Mouse (Mus musculus) hindbrain, postnatal 0 days (tissue): ENCODE measurements around the gene Etv1. TPM values are rescaled to one million over a fixed set of nuclear protein-coding genes. Genes with fewer than 3 reads are reported as not detected.

Source experiments
- ATAC-seq: fragments of 200-750 bp; cut with Nextera tagmentation; 2 replicates; pipeline ENCODE4 v1.8.0; 2017; ENCODE audit warnings: mild to moderate bottlenecking, moderate TSS enrichment, moderate library complexity
- DNase-seq: peaks from one replicate; pipeline ENCODE4 v3.0.0-alpha.2; 2015; ENCODE audit warnings: low spot score
- H3K27ac ChIP-seq: fragments of 300-500 bp; sonication (generic); 2 replicates; pipeline ENCODE4 v1.5.1; 2014; ENCODE audit warnings: mild to moderate bottlenecking
- H3K27me3 ChIP-seq: fragments of 300-500 bp; sonication (generic); 2 replicates; pipeline ENCODE4 v1.6.1; 2014; ENCODE audit warnings: low read length, mixed read lengths; ENCODE audit not compliant: insufficient read depth
- H3K36me3 ChIP-seq: fragments of 300-500 bp; sonication (generic); 2 replicates; pipeline ENCODE4 v1.6.1; 2014; ENCODE audit warnings: low read length, mixed read lengths; ENCODE audit not compliant: insufficient read depth
- H3K4me1 ChIP-seq: fragments of 300-500 bp; sonication (generic); 2 replicates; pipeline ENCODE4 v1.6.1; 2014; ENCODE audit warnings: antibody characterized with exemption, low read length, mixed read lengths; ENCODE audit not compliant: insufficient read depth
- H3K4me2 ChIP-seq: fragments of 300-500 bp; sonication (generic); 2 replicates; pipeline ENCODE4 v1.6.1; 2014; ENCODE audit warnings: low read depth, mild to moderate bottlenecking, low read length, moderate library complexity, mixed read lengths
- H3K4me3 ChIP-seq: fragments of 300-500 bp; sonication (generic); 2 replicates; pipeline ENCODE4 v1.5.1; 2014; ENCODE audit warnings: low read length
- H3K9ac ChIP-seq: fragments of 300-500 bp; sonication (generic); replicated peaks from 2 replicates; pipeline ENCODE4 v1.6.1; 2014; ENCODE audit warnings: mild to moderate bottlenecking, low read length, moderate library complexity, mixed read lengths
- H3K9me3 ChIP-seq: fragments of 300-500 bp; sonication (generic); 2 replicates; pipeline ENCODE4 v1.6.1; 2016; ENCODE audit warnings: low read length, mixed read lengths
- CTCF ChIP-seq: IDR thresholded peaks from 2 replicates; pipeline ENCODE4 v1.5.1; 2016; ENCODE audit warnings: antibody characterized with exemption, control low read depth, low read depth
- WGBS: fragments of 180-500 bp; shearing (Covaris S2); extraction: QIAGEN DNeasy Blood & Tissue Kit; methylation state at CpG from one replicate; pipeline ENCODE4 v1.1.7; 2014; 5-methylcytosine and 5-hydroxymethylcytosine counted together
- polyA plus RNA-seq: library from polyadenylated mRNA; unstranded; fragments of >200 nt; fragmentation: Nextera tagmentation; extraction: Ambion mirVana; gene quantifications from 2 replicates; pipeline ENCODE4 v1.2.1, GENCODE M21; 2015
- total RNA-seq: library from RNA; depleted of rRNA; stranded (reverse); fragments of >200 nt; gene quantifications from 2 replicates; pipeline ENCODE4 v1.2.3, GENCODE M21; 2014

Etv1 gene
- total and polyA plus RNA-seq, 2 experiments from 2014 or later: 19.3 to 24.5 TPM

GRCm38 (mm10) chr12:38780006-38780954 is 1.1 kb downstream of the Etv1 start:
- under 1% methylated on average over 33 of the region's 33 CpGs for WGBS

DNA sequence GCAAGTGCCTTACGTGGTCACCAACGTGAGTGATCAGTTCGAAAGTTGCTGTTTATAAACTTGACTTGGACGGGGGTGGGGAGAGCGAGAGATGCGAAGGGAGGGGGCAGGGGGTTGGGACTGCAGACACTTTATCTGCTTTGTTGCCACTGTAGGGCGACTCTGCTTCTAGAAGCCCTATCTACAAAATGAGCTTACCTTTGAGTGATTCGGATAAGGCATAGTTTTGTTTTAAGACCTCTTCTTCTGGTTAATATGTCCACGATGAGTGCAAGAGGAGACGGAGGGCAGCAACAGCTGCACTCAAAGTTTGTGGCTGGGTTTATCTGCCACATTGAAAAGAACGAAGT is 1.8 kb downstream of the Etv1 start:
- peak; percentile 45 for DNase-seq
- TF ChIP-seq CTCF: no peak; the same call in 1 of the 2 replicates
- peak overlapping the region; percentile 100 for H3K4me2 ChIP-seq
- no peaks in the 10 kb centered on the region for H3K9me3 ChIP-seq
- H3K4me3 ChIP-seq: peak overlapping the region; percentile 69
- H3K36me3 ChIP-seq: no peaks in the 10 kb centered on the region
- no peaks in the 10 kb centered on the region for H3K27me3 ChIP-seq
- no peak for ATAC-seq
- 2% methylated on average over 11 of the region's 11 CpGs for WGBS
- peak overlapping the region; percentile 83; the same call in 1 of the 2 replicates for H3K27ac ChIP-seq
- H3K4me1 ChIP-seq: no peaks in the 10 kb centered on the region
- peak overlapping the region; percentile 40 for H3K9ac ChIP-seq

More at GRCm38 (mm10) chr12:38780006-38780954, 1.1 kb downstream of the Etv1 start:
- peak overlapping the region; percentile 83 for H3K27ac ChIP-seq
- peak; percentile 62 for TF ChIP-seq CTCF
- DNase-seq (peak; percentile 87), ATAC-seq (peak; percentile 59)
- H3K9me3 ChIP-seq: no peaks in the 10 kb centered on the region
- peak overlapping the region; percentile 69 for H3K4me3 ChIP-seq
- H3K27me3 ChIP-seq: no peaks in the 10 kb centered on the region
- peak overlapping the region; percentile 100 for H3K4me2 ChIP-seq
- no peaks in the 10 kb centered on the region for H3K36me3 ChIP-seq
- no peaks in the 10 kb centered on the region for H3K4me1 ChIP-seq
- peak overlapping the region; percentile 58 for H3K9ac ChIP-seq

- no peaks in the 10 kb centered on the region for H3K4me1 ChIP-seq
- WGBS: 47% methylated on average over 6 of the region's 6 CpGs
Measured at GRCm38 (mm10) chr12:38781686-38782085, 2.5 kb downstream of the Etv1 start.

GRCm38 (mm10) chr12:38783291-38783690 is 4.1 kb downstream of the Etv1 start:
- Histone ChIP-seq H3K9ac (no peak overlapping the region), H3K4me2 (peak overlapping the region; percentile 37), H3K9me3 (no peaks in the 10 kb centered on the region), H3K36me3 (no peaks in the 10 kb centered on the region), H3K27ac (no peak overlapping the region), H3K27me3 (no peaks in the 10 kb centered on the region), H3K4me3 (peak overlapping the region; percentile 1; the same call in 1 of the 2 replicates), H3K4me1 (no peaks in the 10 kb centered on the region)
- WGBS: 47% methylated on average over 1 of the region's 1 CpGs
- ATAC-seq (no peak), DNase-seq (no peak)
- no peak for TF ChIP-seq CTCF

More at GRCm38 (mm10) chr12:38781686-38782085, 2.5 kb downstream of the Etv1 start:
- Histone ChIP-seq H3K27ac (no peak overlapping the region), H3K4me3 (peak overlapping the region; percentile 69), H3K9me3 (no peaks in the 10 kb centered on the region), H3K36me3 (no peaks in the 10 kb centered on the region), H3K27me3 (no peaks in the 10 kb centered on the region), H3K9ac (no peak overlapping the region), H3K4me2 (peak overlapping the region; percentile 100)
- no peak for TF ChIP-seq CTCF
- no peak for DNase-seq
- ATAC-seq: no peak

DNA sequence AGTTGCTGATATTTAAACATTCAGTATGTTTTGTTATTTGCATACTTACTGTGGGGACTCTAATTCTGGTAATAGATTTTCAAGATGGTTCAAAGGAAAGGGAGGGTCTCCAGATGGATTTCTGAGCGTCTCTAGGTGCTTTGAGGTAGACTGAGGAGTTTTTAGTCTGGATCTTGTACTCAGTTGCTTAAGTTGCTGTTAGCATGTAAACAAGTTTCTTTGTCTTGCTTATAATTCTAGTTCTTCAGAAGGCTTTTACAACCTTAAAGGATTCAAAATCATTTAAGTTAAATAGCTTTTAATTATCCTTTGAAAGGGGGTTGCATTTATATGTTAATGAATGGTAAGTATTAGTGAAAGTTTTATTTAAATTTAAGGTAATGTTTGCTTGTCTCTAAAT is 5.0 kb downstream of the Etv1 start:
- no peak for TF ChIP-seq CTCF
- Histone ChIP-seq H3K4me2 (0 out of 2 replicates have a peak overlapping the region, but pooled peaks have one; percentile 37), H3K36me3 (no peaks in the 10 kb centered on the region), H3K9me3 (no peaks in the 10 kb centered on the region), H3K4me3 (no peak overlapping the region), H3K27me3 (no peaks in the 10 kb centered on the region), H3K4me1 (no peaks in the 10 kb centered on the region), H3K9ac (no peak overlapping the region), H3K27ac (no peak overlapping the region)
- 5% methylated on average over 1 of the region's 1 CpGs for WGBS
- ATAC-seq: no peak
- no peak for DNase-seq

GRCm38 (mm10) chr12:38786571-38786970 is 7.4 kb downstream of the Etv1 start:
- H3K4me3 ChIP-seq: no peak overlapping the region
- H3K4me2 ChIP-seq: no peak overlapping the region
- no peak overlapping the region for H3K9ac ChIP-seq
- DNase-seq: no peak
- no peaks in the 10 kb centered on the region for H3K36me3 ChIP-seq
- H3K27me3 ChIP-seq: no peaks in the 10 kb centered on the region
- H3K9me3 ChIP-seq: no peaks in the 10 kb centered on the region
- H3K27ac ChIP-seq: no peak overlapping the region
- no peak for TF ChIP-seq CTCF
- H3K4me1 ChIP-seq: no peaks in the 10 kb centered on the region
- ATAC-seq: no peak
- WGBS: 91% methylated on average over 4 of the region's 4 CpGs

DNA sequence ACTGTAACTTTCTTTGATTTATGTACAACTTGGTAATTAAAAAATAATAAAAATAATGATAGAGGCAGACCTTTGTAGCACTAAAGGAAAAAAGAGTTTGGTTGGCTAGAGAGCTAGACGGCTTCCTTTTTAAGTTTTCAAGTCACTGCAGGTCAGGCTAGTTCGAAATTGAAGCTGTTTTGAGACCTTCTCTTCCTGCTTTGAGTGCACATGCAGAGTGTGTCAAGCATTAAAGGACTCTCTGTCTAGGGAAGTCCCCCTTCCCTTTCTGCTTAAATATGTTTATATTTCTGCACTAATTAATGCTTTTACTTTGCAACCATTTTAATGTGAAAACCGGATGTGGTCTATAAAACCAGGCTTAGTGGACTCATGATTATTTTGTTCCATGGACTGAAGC is 8.5 kb downstream of the Etv1 start:
- Histone ChIP-seq H3K4me2 (no peak overlapping the region), H3K4me1 (no peaks in the 10 kb centered on the region), H3K36me3 (no peaks in the 10 kb centered on the region), H3K27me3 (no peaks in the 10 kb centered on the region), H3K27ac (no peak overlapping the region), H3K9ac (no peak overlapping the region), H3K4me3 (no peak overlapping the region), H3K9me3 (no peaks in the 10 kb centered on the region)
- ATAC-seq (no peak), DNase-seq (no peak)
- 75% methylated on average over 3 of the region's 3 CpGs for WGBS
- TF ChIP-seq CTCF: no peak
